Mouse (Mus musculus) G1E (cell line): ENCODE results near the gene Atraid. TPM values are rescaled to one million over a fixed set of nuclear protein-coding genes. Genes with fewer than 3 reads are reported as not detected.
"Not testable (repeated sequence)": the region's sequence is repeated elsewhere in the genome, so short reads cannot be mapped to it uniquely, and the experiment has no call there.

Source experiments
- ATAC-seq: 2 replicates; pipeline ENCODE4 v1.8.0; 2016; ENCODE audit warnings: mild to moderate bottlenecking; ENCODE audit not compliant: insufficient number of reproducible peaks, poor library complexity, low FRiP score, severe bottlenecking; ENCODE audit errors: extremely low read depth
- DNase-seq: peaks from one replicate; pipeline ENCODE4 v3.0.0; 2012; ENCODE audit warnings: low spot score
- H3K27me3 ChIP-seq: 2 replicates; pipeline ENCODE4 v1.6.1; 2012; ENCODE audit warnings: mild to moderate bottlenecking, low read length, inconsistent platforms; ENCODE audit not compliant: insufficient read depth
- H3K36me3 ChIP-seq: replicated peaks from 2 replicates; pipeline ENCODE3; 2012; ENCODE audit warnings: mild to moderate bottlenecking, inconsistent platforms
- H3K4me1 ChIP-seq: 2 replicates; pipeline ENCODE4 v1.6.1; 2012; ENCODE audit warnings: low read depth, low read length, inconsistent platforms, mixed read lengths; ENCODE audit not compliant: insufficient read depth
- H3K4me3 ChIP-seq: 2 replicates; pipeline ENCODE4 v1.5.1; 2012; ENCODE audit warnings: low read depth, mild to moderate bottlenecking, inconsistent platforms, low read length, moderate library complexity, mixed read lengths
- H3K9me3 ChIP-seq: replicated peaks from 2 replicates; pipeline ENCODE4 v1.6.1; 2012; ENCODE audit warnings: inconsistent platforms
- CTCF ChIP-seq: IDR thresholded peaks from 2 replicates; pipeline ENCODE4 v1.5.1; 2012; ENCODE audit warnings: low read depth, low read length, inconsistent platforms, mixed read lengths
- GATA1 ChIP-seq: IDR thresholded peaks from 2 replicates; pipeline ENCODE4 v1.6.1; 2012; ENCODE audit warnings: borderline replicate concordance, low read length, inconsistent platforms, mixed read lengths
- GATA2 ChIP-seq: IDR thresholded peaks from 2 replicates; pipeline ENCODE4 v1.6.1; 2012; ENCODE audit warnings: low read depth, low read length, inconsistent platforms, borderline replicate concordance
- POLR2AphosphoS5 ChIP-seq: IDR thresholded peaks from 2 replicates; pipeline ENCODE4 v1.6.1; 2012; ENCODE audit warnings: low read depth, low read length, inconsistent platforms; ENCODE audit not compliant: insufficient replicate concordance
- TAL1 ChIP-seq: conservative IDR thresholded peaks from 2 replicates; pipeline ENCODE4 v1.6.1; 2012; ENCODE audit warnings: low read depth, low read length, inconsistent platforms, mixed read lengths
- polyA plus RNA-seq: library from polyadenylated mRNA; stranded (reverse); fragments of >175 nt; gene quantifications from 2 replicates; pipeline ENCODE4 v1.2.3, GENCODE M21; 2012
- total RNA-seq, 2 experiments: library from RNA; stranded (forward) in 1 of 2; stranded (reverse) in 1 of 2; fragments of 200-1000 nt in 1 of 2; fragments of >200 nt in 1 of 2; fragmentation: Nextera tagmentation in 1 of 2; gene quantifications; 2 replicates each; pipeline ENCODE4 v1.2.3; 2014 to 2017

The Atraid gene
- total and polyA plus RNA-seq, 3 experiments = 15.6 to 89.6 (median 50.0) TPM

- Histone ChIP-seq H3K4me1 (no peaks in the 10 kb centered on the region), H3K27me3 (0 out of 2 replicates have a peak, but pooled peaks cover 3% of the 10 kb centered on the region), H3K36me3 (no peaks in the 10 kb centered on the region), H3K4me3 (no peak overlapping the region), H3K9me3 (no peaks in the 10 kb centered on the region)
- TF ChIP-seq GATA2 (no peak), CTCF (no peak), POLR2AphosphoS5 (no peak), GATA1 (no peak), TAL1 (no peak)
- no peak for DNase-seq
- ATAC-seq = no peak
Measured at GRCm38 (mm10) chr5:31012737-31013136, 35.4 kb upstream of the Atraid start.

- ATAC-seq (no peak), DNase-seq (no peak)
- H3K9me3 ChIP-seq = no peaks in the 10 kb centered on the region
- no peaks in the 10 kb centered on the region for H3K36me3 ChIP-seq
- TF ChIP-seq GATA2 (no peak), TAL1 (no peak), CTCF (no peak), GATA1 (no peak), POLR2AphosphoS5 (no peak)
- no peak overlapping the region for H3K4me3 ChIP-seq
- 0 out of 2 replicates have a peak, but pooled peaks cover 12% of the 10 kb centered on the region for H3K27me3 ChIP-seq
- H3K4me1 ChIP-seq = no peaks in the 10 kb centered on the region
Measured at GRCm38 (mm10) chr5:31015913-31016312, 32.2 kb upstream of the Atraid start.

- H3K9me3 ChIP-seq, DNase-seq, H3K36me3 ChIP-seq, ATAC-seq, H3K4me3 ChIP-seq, H3K4me1 ChIP-seq: not testable (repeated sequence)
- peaks cover 24% of the 10 kb centered on the region for H3K27me3 ChIP-seq
Measured at GRCm38 (mm10) chr5:31021790-31022189, 26.3 kb upstream of the Atraid start.

GRCm38 (mm10) chr5:31022690-31023089, 25.4 kb upstream of the Atraid start:
- TF ChIP-seq CTCF = no peak
- no peak for TF ChIP-seq GATA1
- TF ChIP-seq POLR2AphosphoS5 = no peak
- TF ChIP-seq GATA2 = no peak
- no peak for TF ChIP-seq TAL1

GRCm38 (mm10) chr5:31023254-31023653, 24.9 kb upstream of the Atraid start:
- no peaks in the 10 kb centered on the region for H3K4me1 ChIP-seq
- TF ChIP-seq GATA2 (no peak), TAL1 (no peak), POLR2AphosphoS5 (no peak), GATA1 (no peak), CTCF (no peak)
- no peak for ATAC-seq
- no peaks in the 10 kb centered on the region for H3K36me3 ChIP-seq
- no peaks in the 10 kb centered on the region for H3K9me3 ChIP-seq
- H3K4me3 ChIP-seq = no peak overlapping the region
- no peak for DNase-seq
- H3K27me3 ChIP-seq = peaks cover 21% of the 10 kb centered on the region

More at GRCm38 (mm10) chr5:31022690-31023089, 25.4 kb upstream of the Atraid start:
- ATAC-seq = no peak
- no peaks in the 10 kb centered on the region for H3K9me3 ChIP-seq
- H3K4me3 ChIP-seq = no peak overlapping the region
- no peak for DNase-seq
- H3K36me3 ChIP-seq = no peaks in the 10 kb centered on the region
- H3K27me3 ChIP-seq = peaks cover 21% of the 10 kb centered on the region
- H3K4me1 ChIP-seq = no peaks in the 10 kb centered on the region

GRCm38 (mm10) chr5:31024641-31025040, 23.5 kb upstream of the Atraid start:
- no peak overlapping the region for H3K4me3 ChIP-seq
- ATAC-seq (no peak), DNase-seq (no peak)
- no peak for TF ChIP-seq TAL1
- no peak for TF ChIP-seq GATA2
- no peak for TF ChIP-seq CTCF
- no peak for TF ChIP-seq POLR2AphosphoS5
- TF ChIP-seq GATA1 = no peak
- H3K9me3 ChIP-seq = no peaks in the 10 kb centered on the region
- H3K27me3 ChIP-seq = peaks cover 19% of the 10 kb centered on the region
- H3K4me1 ChIP-seq = no peaks in the 10 kb centered on the region
- H3K36me3 ChIP-seq = no peaks in the 10 kb centered on the region

GRCm38 (mm10) chr5:31030926-31031325, 17.2 kb upstream of the Atraid start:
- Histone ChIP-seq H3K36me3 (peaks cover 6% of the 10 kb centered on the region), H3K4me3 (no peak overlapping the region), H3K9me3 (no peaks in the 10 kb centered on the region), H3K27me3 (peaks cover 6% of the 10 kb centered on the region; the same call in 1 of the 2 replicates), H3K4me1 (peaks cover 5% of the 10 kb centered on the region; the same call in 1 of the 2 replicates)
- DNase-seq (no peak), ATAC-seq (no peak)
- no peak for TF ChIP-seq TAL1
- no peak for TF ChIP-seq GATA1
- no peak for TF ChIP-seq GATA2
- TF ChIP-seq POLR2AphosphoS5 = no peak
- TF ChIP-seq CTCF = no peak
